Mouse (Mus musculus): ENCODE data around the gene Ube3b.
A peak's percentile ranks its signal among the peaks of the same experiment; 100 is the strongest.

The Ube3b gene

DNA sequence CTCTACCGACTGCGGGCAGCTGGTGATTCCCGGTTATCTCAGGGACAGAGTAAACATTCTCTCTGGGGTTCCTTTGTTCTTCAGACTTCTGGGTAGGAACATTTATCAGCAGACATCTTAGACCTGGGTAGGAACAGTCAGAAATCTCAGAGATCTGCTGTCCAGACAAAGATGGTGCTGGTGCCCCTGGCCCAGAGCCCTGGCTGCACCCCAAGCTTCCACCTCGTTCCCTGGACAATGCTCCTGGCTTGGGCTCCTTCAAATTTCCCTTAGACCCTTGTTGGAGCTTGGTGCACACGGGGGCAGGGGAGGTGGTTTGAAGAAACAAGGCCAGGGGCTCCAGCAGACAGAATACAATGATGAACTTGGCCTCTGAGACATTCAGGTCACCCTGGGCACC is 42.2 kb downstream of the Ube3b start:
- DNase-seq (ENCODE audit: extremely low spot score, low read depth, low spot score) = no peak

DNA sequence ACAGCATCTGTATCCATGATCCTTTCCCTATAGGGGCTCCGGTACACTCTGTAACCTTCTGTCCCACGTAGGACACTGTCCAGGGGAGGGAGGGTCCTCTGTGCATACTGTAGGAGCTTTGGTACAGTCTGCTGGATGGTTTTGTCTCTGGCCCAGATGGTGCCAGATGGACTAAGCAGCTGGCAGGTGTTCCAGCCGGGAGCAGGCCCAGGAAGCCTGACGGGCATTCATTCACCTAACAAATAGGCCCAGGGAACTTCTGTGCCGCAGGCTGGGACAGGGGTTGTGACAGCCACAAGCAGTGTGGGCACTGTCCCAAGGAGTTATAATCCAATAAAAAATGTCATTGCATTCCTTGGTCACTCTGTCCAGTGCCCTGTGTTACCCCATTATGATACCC is 43.6 kb downstream of the Ube3b start:
- DNase-seq (ENCODE audit: extremely low spot score, low read depth, low spot score) = no peak

DNA sequence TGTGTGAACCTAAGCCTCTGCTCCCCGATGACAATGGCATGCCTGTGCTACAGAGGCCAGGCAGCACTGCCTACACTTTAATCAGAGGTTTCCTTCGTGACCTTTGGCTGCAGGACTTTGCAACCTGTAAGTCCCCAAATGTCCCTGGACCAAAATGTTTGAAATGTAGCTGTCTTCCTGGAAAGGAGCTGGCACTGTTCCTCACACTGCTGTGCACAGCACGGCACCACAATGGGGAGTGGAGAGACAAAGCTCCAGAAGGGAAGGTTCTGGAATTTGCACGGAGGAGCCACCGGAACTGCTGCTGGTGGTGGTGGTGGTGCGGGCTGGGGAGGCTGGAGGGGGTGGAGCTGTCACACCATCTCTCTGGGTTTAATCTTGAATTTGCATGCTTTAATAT is 46.3 kb downstream of the Ube3b start:
- no peak for DNase-seq (ENCODE audit: extremely low spot score, low read depth, low spot score)

DNA sequence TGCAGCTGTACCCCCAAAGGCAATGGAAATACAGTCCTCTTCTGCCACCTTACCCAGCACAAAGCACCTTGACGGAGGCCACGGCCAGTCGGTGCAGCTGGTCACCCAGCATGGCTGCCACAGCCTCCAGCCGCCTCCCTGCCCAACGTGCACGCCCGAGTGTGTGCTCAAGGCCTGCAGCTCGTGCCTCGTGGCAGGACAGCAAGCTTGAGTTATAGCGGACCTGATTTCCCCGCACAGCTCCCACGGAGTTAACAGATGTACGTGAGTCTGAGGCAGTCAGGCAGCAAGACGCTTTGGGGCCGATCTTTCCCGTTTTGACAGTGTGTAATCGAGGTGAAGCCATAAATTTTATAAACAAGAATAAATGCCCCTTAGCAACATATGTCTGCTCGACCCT is 48.2 kb downstream of the Ube3b start:
- DNase-seq (ENCODE audit: extremely low spot score, low read depth, low spot score) = no peak

DNA sequence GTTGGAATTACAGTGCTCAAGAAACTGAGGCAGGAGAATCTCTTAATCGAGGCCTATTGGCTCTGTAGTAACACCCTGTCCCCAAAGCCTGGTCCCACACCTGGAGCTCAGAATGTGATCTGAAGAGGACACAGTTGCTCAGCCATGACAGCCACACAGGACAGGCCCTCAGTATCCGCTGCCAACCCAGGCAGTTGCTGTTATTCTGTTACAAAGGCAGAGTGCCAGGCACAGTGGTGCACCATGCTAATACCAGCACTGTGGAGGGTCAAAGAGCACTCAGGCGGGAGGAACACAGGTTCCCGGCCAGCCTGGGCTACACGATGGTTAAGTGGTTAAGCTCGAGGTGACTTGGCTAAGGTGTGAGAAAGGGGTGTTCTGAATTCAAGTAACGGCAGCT is 49.4 kb downstream of the Ube3b start:
- no peak for DNase-seq (ENCODE audit: extremely low spot score, low read depth, low spot score)

DNA sequence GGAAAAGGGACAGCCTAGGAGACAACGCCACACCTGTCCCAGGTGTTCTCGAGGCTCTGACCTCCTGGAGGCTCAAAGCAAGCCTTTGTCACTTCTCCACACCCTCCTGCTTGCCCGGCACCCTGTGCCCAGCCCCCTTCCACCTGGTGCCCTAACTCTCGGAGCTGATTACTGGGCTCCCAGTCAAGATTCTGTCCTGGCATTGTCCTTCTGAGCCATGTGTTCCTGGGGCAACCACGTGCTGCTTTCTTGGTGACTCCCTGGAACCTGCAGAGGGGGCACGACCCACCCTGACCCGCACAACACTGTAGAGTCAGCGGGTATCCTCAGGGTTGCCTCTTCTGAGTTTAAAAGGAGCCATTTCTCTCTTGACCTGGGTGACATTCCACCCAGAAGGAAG is 54.0 kb downstream of the Ube3b start:
- DNase-seq (ENCODE audit: extremely low spot score, low read depth, low spot score) = no peak

DNA sequence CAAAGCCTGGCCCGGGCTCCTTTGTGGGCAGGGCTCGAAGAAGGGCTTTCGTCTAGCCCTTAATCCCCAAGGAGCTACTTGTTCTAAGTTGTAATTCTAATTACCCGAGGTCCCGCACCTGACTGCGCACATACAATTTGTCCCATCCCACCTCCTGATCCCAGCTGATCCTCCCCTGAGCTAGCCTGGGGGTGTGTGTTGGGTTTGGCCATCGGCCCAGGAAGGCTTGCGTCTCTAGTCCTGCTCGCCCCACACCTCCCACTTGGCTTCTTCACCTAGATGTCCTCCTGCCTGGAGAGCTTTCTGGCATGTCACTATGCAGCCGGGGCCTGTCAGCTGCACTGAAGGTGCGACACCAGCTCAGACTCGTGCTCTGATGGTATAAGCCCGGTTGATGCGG is 55.2 kb downstream of the Ube3b start:
- DNase-seq (ENCODE audit: extremely low spot score, low read depth, low spot score) = no peak

DNA sequence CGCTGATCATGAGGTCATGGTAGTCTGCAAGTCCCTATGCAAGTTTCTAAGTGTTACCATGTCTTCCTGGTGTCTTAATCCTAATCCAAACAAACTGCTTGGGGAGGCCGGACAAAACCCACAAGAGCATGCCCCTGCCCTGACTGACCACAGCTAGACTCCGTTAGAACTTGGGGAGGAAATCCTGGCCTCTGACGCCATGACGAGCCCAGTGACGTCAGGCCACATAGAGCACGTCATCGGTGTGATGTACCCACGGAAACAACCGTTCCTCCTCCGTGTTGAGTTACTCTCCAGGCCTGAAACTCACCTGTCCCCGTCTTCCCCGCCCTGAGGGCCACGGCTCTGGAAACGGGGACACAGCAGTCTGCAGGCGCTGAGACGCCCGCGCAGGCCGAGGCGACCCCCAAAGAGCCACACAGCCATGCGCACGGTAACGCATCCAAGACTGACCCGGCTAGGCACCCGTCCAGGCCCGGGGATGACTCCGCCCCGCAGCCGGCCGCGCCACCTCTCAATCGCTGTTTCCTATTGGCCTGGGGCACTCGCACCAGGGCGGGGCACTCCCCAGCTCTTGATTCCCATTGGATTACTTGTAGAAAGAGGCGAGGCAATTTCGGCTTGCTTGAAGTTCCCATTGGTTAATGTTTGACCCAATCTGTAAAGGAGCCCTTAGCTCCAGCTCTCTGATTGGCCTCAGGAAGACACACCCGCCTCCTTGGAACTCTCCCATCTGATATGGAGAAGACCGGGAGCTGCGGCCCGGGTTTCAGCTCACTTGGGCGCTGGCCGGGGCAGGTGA is 63.4 kb downstream of the Ube3b start, which contains the start of the genes Mmab and Mvk:
Gene Mmab, minus strand, starts transcription at position 495 of the 802 bp plus-strand sequence.
Gene Mvk, plus strand, starts transcription at position 704 of the 802 bp plus-strand sequence.
- peak; percentile 94 for DNase-seq (ENCODE audit: extremely low spot score, low read depth, low spot score)

DNA sequence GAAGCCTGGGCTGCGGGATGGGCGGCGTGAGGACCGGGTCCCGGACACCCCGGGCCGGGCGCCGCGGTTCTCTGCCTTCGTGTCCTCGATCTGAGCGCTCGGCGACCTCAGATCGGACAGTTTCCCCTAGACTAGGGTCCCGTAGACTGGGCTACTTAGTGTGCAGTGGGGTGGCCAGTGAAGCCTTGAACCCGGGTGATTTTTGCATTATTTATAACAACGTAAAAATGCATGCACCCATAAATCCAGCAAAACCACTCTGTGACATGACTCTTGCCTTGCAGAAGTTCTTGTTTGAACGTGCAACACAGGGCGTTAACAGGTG is 63.9 kb downstream of the Ube3b start:
- no peak for DNase-seq (ENCODE audit: extremely low spot score, low read depth, low spot score)

DNA sequence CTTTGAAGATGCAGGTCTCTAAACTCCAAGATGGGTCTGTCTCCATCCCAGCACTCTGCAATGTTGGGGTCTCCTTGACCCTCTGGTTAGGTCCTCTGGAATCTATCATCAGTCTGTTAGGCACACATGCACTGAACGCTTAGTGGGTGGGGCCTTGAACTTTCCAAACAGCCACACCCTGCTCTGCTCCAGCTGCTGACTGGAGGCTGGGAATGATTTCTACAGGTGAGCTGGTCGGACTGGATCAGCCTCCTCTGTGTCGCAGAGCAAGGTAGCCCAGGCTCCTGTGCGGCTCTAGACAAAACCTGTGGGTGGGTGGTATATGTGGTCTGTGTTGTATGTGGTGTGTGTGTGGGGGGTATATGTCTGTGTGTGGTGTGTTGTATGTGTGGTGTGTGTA is 68.6 kb downstream of the Ube3b start:
- no peak for DNase-seq (ENCODE audit: extremely low spot score, low read depth, low spot score)

DNA sequence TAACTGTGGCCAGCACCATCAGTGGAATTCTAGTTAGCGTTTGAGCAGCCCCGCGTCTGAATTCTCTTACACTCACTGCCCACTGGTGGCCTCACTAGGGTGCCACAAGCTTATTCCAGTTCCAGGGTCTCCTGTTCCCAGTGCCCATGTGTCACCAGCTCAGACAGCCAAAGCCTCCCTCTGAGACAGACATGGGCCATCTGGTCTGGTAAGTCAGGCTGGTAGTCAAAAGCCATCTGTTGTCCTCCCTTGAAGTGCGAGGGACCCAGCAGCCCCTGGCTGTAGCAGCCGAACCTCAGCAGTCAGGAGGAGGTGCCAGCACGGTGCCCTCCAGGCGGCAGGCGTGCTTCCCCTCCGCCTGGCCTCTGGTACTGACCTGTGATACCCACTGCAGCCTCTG is 75.9 kb downstream of the Ube3b start:
- DNase-seq (ENCODE audit: extremely low spot score, low read depth, low spot score) = no peak

DNA sequence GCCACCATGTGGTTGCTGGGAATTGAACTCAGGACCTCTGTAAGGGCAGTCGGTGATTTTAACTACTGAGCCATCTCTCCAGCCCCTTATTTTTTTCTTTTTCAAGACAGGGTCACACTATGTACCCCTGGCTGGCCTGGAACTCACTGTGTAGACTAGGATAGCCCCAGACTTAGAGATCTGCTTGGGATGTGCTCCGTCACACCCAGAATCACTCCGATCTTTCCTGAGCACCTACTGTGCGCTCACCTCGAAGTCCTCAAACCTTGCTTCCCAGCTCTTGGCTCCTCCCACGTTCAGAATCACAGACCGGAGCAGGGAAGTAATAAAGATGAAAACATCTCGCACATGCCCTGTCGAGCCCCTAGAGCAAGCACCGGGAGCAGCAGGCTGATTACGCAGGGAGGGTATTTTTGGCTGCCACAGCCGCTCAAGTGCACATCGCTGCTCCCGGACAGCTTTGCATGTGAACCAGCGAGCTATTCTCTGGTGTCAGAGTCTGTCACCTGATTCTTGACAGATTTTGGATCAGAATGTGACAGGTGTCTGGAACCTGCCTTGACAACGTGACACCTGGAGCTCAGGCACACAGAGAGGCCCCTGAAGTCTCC is 76.7 kb downstream of the Ube3b start:
- DNase-seq (ENCODE audit: extremely low spot score, low read depth, low spot score) = no peak

DNA sequence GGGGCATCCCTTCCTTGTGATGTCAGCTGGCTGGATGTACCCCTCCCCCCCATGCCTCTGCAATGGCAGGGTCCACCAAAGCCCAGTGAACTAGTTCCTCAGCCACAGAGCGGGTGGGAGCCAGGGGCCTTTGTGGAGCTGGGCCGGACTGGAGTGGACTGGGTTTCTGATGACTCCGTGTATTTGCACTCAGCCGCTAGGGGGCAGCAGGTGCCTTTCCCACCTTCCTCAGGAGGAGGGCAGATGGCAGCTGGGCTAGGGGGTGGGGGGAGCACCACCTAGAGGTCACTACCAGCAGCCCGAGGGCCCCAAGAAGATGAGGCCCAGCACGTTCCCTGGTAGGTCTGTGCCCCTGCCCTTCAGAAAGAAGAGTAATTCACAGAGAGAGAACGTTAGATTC is 80.8 kb downstream of the Ube3b start:
- DNase-seq (ENCODE audit: extremely low spot score, low read depth, low spot score) = no peak

DNA sequence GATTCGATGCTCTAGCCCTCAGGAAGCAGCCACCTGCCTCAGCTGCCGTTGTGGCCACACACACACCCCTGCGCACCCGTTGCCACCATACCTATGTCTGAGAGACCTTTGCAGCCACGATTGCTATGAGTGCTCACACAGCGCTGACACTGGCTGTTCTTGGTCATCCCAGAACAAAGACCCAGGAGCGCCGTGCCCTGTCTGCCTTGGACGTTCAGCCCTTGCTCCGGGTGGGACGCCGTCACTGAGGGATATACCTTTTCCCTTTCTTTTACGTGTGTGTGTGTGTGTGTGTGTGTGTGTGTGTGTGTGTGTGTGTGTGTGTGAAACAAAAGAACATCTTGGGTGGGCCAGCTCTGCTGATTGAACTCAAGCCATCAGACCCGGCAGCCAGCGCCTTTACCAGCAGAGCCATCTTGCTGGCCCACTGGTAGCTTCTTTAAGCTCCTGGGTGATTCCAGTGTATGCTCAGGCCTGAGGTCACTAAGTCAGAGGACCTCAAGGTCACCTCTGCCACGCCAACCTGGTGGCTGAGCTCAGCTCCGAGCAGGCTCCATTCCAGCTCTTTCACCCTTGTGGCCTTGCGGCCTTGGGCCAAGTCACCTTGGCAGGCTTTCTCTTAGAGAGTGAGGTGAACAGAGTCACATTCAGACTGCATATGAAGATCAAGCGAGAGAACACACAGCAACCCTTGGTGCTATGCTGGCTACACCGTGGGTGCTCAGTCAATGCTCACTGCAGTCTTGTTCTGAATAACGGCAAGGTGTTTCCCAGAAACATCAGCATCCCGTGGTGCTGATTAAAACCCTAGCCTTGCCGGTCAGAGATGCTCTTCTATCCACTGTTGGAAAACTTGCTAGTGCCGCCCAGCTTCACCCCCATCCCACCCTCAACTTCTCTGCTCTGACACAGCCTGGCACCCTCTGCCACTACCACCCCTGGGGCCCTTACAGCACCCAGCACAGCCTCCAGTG is 81.9 kb downstream of the Ube3b start:
- no peak for DNase-seq (ENCODE audit: extremely low spot score, low read depth, low spot score)

DNA sequence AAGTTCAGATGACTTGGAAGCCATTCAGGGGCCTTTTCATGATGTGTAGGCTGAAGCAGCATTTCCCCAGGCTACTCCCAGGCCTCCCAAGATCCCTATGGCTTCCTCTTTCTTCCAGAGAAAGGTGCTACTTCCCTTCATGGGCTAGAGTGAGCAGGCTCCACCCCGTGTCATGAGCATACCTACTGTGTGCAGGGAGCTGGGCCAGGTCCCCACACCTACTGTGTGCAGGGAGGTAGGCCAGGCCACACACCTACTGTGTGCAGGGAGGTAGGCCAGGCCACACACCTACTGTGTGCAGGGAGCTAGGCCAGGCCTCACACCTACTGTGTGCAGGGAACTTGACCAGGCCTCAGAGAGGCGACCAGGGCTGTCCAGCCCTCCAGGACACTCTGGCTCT is 84.2 kb downstream of the Ube3b start:
- DNase-seq (ENCODE audit: extremely low spot score, low read depth, low spot score) = no peak

DNA sequence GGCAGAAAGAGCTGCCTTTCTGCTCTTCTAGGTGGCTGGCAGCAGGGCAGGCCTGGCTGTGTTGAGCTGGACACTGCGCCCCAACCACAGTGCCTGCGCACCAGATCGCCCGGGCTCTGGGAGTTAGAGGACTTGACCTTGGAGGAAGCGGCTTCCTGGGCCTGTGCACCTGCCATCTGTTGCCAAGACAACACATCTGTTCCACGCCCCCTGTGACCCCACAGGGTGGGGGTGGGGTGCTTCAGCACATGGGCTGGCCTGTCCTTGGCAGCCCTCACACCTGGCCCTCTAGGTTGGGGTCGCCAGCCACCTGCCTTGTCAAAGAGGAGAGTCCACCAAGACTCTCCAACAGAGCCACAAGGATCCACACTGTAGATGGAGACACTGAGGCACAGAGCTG is 85.2 kb downstream of the Ube3b start:
- no peak for DNase-seq (ENCODE audit: extremely low spot score, low read depth, low spot score)

DNA sequence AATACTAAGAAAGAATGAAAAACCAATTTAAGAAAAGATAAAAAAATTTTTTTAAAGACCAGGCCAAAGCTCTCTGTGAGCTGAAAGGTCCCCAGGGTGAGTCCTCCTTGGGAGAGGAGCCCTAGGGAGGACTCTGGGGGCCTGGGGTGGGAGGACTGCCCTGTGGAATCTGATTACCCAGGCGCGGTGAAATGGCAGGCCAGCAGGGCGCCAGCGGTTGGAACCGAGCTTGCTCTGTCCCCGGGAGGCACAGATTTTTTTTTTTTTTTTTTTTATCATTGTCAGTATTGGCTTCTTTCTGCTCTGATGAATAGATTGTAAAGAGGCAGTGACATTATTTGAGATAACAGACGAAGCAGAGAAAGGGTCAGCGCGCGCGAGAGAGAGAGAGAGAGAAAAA is 86.6 kb downstream of the Ube3b start:
- DNase-seq (ENCODE audit: extremely low spot score, low read depth, low spot score) = no peak

DNA sequence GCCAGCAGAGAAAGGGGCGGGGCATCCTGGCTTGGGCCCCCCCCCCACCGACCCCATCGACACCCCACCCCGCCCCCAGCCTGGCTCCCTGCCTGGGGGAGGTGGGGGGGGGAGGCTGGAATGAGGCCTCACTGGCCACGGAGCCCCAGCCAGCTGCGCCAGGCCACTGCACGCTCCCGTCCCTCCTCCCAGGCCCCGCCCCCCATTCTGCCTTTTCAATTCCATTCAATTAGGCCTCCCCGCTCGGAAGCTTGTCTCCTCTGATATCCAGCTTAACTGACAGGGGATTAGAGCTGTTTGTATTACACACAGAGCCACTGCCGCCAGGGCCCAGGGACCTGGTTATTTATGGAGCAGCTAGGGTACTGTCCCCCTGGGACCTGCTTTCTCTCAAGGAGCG is 87.0 kb downstream of the Ube3b start:
- no peak for DNase-seq (ENCODE audit: extremely low spot score, low read depth, low spot score)

DNA sequence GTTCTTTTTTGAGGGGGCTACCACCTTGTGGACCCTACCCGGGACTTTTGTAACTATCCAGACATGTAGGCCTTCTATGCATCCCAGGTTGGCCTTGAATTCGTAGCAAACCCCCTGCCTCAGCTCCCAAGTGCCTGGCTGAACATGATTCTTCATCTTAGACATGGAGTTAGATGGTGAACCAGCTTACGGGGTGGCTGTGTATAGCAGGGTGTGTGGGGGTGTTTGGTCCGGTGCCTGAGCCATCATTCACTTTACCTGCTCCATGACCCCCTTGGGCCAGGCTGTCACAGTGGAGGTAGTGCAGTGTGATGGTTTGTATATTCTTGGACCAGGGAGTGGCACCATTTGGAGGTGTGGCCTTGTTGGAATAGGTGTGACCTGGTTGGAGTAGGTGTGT is 87.6 kb downstream of the Ube3b start:
- no peak for DNase-seq (ENCODE audit: extremely low spot score, low read depth, low spot score)

DNA sequence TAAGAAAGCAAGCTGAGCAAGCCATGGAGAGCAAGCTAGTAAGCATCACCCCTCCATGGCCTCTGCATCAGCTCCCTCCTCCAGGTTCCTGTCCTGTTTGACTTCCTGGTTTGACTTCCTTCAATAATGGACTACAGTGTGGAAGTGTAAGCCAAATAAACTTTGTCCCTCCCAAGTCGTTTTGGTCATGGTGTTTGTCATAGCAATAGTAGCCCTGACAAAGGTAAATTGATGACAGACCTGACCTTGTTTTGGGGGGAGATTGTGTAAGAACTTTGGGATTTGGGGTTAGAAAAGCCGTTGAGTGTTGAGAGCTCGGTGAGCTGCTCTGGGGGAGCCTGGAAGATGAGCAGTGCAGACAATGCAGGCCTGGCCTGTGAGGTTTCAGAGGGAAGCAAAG is 90.0 kb downstream of the Ube3b start:
- no peak for DNase-seq (ENCODE audit: extremely low spot score, low read depth, low spot score)
